Mouse (Mus musculus): ENCODE measurements around the gene Ripor1.
A peak's percentile ranks its signal among the peaks of the same experiment; 100 is the strongest.

The Ripor1 gene

DNA sequence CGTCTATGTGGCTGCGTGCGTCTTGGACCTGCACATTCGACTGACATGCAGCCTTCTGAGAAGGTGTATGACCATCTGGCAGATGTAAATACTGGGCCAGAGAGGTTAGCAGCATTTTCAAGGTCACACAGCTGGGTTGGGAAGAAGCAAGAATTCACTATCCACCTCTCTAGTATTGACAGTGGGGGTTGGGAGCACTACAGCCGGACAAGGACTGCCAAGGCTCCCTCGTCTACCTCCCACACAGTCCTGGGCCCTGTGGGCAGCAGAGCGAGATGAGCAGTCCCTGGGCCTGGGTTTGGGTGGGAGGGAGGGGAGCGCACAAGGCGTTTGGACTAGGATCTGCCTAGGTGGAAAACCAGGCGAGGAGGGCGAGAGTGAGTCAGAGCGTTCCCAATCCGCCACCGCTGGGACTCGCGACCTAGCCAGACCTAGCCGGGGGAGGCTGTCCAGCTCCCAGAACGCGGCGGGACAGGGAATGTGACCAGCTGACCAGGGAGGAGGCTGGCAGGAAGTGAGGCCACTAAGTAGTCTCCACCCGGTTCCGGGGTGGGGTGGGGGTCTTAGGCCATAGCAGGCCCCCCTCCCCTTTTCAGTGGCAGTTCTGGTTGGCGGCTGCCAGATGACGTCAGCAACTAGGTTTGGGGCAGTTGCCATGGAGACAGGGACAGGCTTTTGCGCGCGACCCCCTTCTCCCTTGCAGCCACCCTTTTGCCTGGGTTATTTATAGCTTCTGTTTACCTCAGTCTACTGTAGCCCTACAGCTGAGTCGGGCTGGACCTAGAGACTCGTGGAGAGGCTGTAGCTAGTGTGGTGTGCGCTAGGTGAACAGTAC, 1.4 kb downstream of the Ripor1 start:
- peak; percentile 87 to 93 for DNase-seq

- no peak for DNase-seq
These were observed 2.0 kb downstream of the Ripor1 start for GRCm38 (mm10) chr8:105607062-105607461.

- peak; percentile 42 to 61 for DNase-seq
These were observed 2.6 kb downstream of the Ripor1 start for GRCm38 (mm10) chr8:105607684-105608083.

GRCm38 (mm10) chr8:105609355-105609754, 4.3 kb downstream of the Ripor1 start:
- DNase-seq: no peak

DNA sequence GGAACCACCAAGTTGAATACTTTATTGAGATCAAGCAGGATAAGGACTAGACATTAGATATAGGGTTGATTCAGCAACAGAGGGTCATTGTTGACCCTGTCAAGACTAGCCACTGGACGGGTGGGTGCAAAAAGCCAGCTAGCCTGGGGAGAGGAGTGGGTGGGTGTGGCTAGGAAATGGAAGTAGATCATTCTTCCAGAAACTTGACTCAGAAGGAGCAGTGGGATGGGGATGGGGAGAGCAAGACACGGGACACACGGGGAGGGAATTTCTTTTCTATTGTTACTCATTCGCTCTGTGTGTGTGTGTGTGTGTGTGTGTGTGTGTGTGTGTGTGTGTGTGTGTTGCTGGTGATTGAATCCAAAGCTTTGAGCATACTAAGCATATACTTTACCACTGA, 4.7 kb downstream of the Ripor1 start:
- no peak for DNase-seq

GRCm38 (mm10) chr8:105611836-105612235, 6.8 kb downstream of the Ripor1 start:
- no peak for DNase-seq

- DNase-seq: peak; percentile 69 to 81
These were observed 8.0 kb downstream of the Ripor1 start for GRCm38 (mm10) chr8:105613037-105613436.

DNA sequence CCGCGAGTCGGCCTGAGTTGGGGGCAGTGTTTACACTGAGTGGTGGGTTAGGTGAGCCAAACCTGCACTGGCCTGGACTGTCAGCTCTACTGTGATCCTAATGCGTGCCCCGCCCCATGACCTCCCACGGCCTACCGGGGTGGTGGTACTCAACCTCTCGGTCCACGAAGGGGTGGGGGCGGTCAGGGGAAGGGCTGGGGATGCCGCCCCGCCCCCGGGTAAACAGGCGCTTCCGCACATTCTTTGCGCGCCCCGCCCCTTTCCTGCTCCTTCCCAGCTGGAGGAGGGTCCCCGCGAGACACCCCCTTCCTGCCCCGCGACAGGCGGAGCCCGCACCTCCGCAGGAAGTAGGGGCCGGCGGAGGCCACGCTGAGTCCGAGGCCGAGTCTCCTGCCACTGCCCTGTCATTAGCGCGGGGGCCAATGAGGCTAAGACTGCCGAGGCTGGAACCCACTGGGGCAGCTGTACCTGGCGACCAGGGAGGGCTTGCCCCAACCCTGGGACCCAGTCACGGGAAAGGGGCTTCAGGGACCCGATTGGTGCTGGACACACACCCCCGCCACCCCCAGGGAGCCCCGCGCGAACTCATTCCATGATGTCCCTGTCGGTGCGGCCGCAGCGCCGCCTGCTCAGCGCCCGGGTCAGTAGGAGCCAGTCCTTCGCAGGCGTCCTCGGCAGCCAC, 8.9 kb downstream of the Ripor1 start:
- DNase-seq: peak; percentile 88 to 92

GRCm38 (mm10) chr8:105615942-105616341, 10.9 kb downstream of the Ripor1 start:
- DNase-seq: no peak

GRCm38 (mm10) chr8:105617451-105618278, 12.6 kb downstream of the Ripor1 start:
- DNase-seq: no peak

DNA sequence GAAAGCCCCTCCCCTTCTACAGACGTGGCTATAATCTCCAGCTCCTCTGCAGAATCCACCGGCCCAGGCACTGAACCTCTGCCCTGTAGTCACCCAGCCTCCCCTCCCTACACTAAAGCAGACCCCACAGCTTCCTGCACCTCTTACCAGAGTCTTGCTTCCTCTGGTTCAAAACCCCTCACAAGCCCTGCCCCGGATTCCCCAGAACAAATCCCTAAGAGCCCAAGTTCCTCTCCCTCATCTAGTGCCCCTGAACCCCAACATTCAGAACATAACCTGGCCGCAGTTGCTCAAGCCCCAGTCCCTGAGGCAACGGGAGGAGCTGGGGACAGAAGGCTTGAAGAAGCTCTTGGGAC, 13.2 kb downstream of the Ripor1 start:
- DNase-seq: no peak

- no peak for DNase-seq
These were observed 14.0 kb downstream of the Ripor1 start for GRCm38 (mm10) chr8:105618892-105619591.

- DNase-seq: no peak
These were observed 15.2 kb downstream of the Ripor1 start for GRCm38 (mm10) chr8:105620211-105620610.

GRCm38 (mm10) chr8:105620946-105621720, 16.1 kb downstream of the Ripor1 start:
- DNase-seq: no peak

- peak in 1 of 2 experiments; percentile 10 for DNase-seq
These were observed 16.8 kb downstream of the Ripor1 start for GRCm38 (mm10) chr8:105621841-105622240.

DNA sequence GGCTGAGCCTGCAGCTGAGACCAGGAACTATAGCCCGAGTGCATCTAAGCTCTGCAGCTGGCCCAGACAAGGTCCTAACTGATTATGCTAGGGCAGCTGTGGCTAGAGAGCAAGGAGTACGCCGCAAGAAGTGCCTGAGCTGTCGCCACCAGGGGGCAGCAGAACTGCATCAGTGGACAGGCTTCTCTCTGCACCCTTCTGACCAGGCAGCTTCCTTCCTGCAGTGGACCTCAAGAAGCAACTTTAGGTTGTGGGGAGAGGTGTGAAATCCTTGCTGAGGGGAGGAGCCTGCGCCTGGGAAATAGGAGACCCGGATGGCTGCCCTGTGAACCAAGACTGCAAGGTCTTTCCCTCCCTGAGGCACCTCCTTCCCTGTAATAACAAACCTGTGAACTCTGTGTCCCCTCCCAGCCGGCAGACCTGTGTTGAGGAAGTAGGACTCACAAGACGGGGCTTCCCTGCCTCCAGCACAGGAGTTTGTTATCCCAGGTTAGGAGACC, 17.4 kb downstream of the Ripor1 start:
- DNase-seq: peak; percentile 91 to 93

DNA sequence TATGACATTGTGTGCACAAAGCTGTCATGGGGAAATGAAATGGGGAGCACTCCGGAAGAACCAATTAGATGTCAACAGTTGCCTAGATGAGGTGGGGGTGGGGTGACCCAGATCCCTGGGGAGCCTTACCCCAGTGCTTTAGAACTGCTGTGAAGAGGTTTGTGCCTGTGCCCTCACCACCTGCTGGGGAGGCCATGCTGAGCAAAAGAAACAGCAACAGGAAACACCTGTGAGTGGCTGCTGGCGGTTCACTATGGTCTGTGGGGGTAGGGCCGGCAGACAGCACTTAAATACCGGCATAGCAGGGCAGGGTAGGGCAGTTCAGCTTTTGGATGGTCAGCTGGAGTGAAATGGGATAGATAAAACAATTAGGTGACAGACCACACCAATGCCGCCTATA, 18.1 kb downstream of the Ripor1 start:
- peak; percentile 53 to 60 for DNase-seq

DNA sequence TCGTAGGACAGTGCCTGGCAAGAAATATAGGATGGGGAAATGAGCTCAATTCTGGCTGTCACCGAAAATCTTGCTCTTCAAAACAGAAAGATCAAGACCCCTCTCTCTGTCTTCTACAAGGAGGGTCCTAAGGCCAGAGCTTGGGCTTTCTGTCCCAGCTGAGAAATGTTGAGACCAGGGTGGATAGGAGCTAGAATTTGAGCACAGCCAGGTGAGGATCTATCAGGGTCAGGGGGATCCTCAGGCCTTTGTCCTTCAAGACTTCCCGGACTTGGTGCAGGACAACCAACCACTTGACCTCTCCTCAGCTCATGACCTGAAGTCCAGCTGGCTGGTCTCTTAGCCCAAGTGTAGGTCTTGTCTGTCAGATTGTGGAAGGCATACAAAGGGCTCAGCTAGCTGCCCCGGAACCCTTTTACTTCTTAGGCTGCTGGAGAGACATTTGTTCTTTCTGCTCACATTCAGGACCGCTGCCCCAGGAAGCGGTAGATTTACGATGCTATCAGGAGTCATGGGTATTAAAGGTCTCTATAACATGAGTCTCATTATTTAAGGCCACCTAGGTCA, 18.7 kb downstream of the Ripor1 start:
- DNase-seq: no peak

- DNase-seq: no peak
These were observed 19.3 kb downstream of the Ripor1 start for GRCm38 (mm10) chr8:105624401-105624800.

DNA sequence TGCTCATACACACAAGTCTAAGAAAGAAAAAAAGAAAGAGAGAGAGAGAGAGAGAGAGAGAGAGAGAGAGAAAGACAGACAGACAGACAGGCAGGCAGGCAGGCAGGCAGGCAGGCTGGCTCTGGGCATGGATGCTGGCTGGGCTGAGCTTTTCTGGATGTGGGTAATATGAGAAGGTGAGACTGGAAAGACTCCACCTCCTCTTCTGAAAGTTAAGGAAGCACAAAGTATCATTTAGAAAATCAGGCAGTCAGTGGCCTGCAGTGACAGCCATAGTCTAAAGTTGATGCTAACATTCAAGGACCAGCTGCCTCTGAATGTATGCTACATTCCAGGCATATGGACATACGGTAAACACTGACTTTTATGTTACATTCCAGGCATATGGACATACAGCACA, 19.8 kb downstream of the Ripor1 start:
- DNase-seq: no peak

GRCm38 (mm10) chr8:105626086-105626485, 21.0 kb downstream of the Ripor1 start:
- no peak for DNase-seq
